Mouse (Mus musculus): ENCODE results near the gene Mier1.
A peak's percentile ranks its signal among the peaks of the same experiment; 100 is the strongest.
"Not testable (repeated sequence)": the region's sequence is repeated elsewhere in the genome, so short reads cannot be mapped to it uniquely, and the experiment has no call there.

Mier1 gene

GRCm38 (mm10) chr4:103166198-103166597, 52.0 kb downstream of the Mier1 start:
- DNase-seq (ENCODE audit: low read depth, low spot score) = not testable (repeated sequence)

GRCm38 (mm10) chr4:103171256-103171655, 57.1 kb downstream of the Mier1 start:
- no peak for DNase-seq (ENCODE audit: low read depth, low spot score)

GRCm38 (mm10) chr4:103173507-103173906, 59.3 kb downstream of the Mier1 start:
- no peak for DNase-seq (ENCODE audit: low read depth, low spot score)

- no peak for DNase-seq (ENCODE audit: low read depth, low spot score)
Observed at GRCm38 (mm10) chr4:103174001-103174400, 59.8 kb downstream of the Mier1 start.

GRCm38 (mm10) chr4:103177681-103178080, 63.5 kb downstream of the Mier1 start:
- no peak for DNase-seq (ENCODE audit: low read depth, low spot score)

GRCm38 (mm10) chr4:103178635-103179318, 64.6 kb downstream of the Mier1 start:
- no peak for DNase-seq (ENCODE audit: low read depth, low spot score)

GRCm38 (mm10) chr4:103179581-103179980, 65.4 kb downstream of the Mier1 start:
- no peak for DNase-seq (ENCODE audit: low read depth, low spot score)

GRCm38 (mm10) chr4:103180300-103180888, 66.2 kb downstream of the Mier1 start:
- DNase-seq (ENCODE audit: low read depth, low spot score) = no peak

- DNase-seq (ENCODE audit: low read depth, low spot score) = no peak
Observed at GRCm38 (mm10) chr4:103188786-103189640, 74.8 kb downstream of the Mier1 start.

- no peak for DNase-seq (ENCODE audit: low read depth, low spot score)
Observed at GRCm38 (mm10) chr4:103192421-103192820, 78.2 kb downstream of the Mier1 start.

GRCm38 (mm10) chr4:103197401-103197800, 83.2 kb downstream of the Mier1 start:
- no peak for DNase-seq (ENCODE audit: low read depth, low spot score)

GRCm38 (mm10) chr4:103199086-103199485, 84.9 kb downstream of the Mier1 start:
- no peak for DNase-seq (ENCODE audit: low read depth, low spot score)

GRCm38 (mm10) chr4:103200046-103200445, 85.9 kb downstream of the Mier1 start:
- DNase-seq (ENCODE audit: low read depth, low spot score) = no peak

- DNase-seq (ENCODE audit: low read depth, low spot score) = no peak
Observed at GRCm38 (mm10) chr4:103203646-103204045, 89.5 kb downstream of the Mier1 start.

GRCm38 (mm10) chr4:103208553-103208952, 94.4 kb downstream of the Mier1 start:
- no peak for DNase-seq (ENCODE audit: low read depth, low spot score)

- no peak for DNase-seq (ENCODE audit: low read depth, low spot score)
Observed at GRCm38 (mm10) chr4:103213859-103214497, 99.8 kb downstream of the Mier1 start.

GRCm38 (mm10) chr4:103214498-103214924, 100.3 kb downstream of the Mier1 start:
- peak; percentile 23 for DNase-seq (ENCODE audit: low read depth, low spot score)

All from retina, adult 2 months (tissue).